Mouse (Mus musculus) retina, postnatal 1 day (tissue): ENCODE results near the gene Btnl2.
"Not testable (repeated sequence)": the region's sequence is repeated elsewhere in the genome, so short reads cannot be mapped to it uniquely, and the experiment has no call there.

Experiments
- DNase-seq: peaks from one replicate; pipeline ENCODE4 v3.0.0-alpha.2; 2012

Btnl2 gene

GRCm38 (mm10) chr17:34354539-34354938 lies at the start of gene Btnl2:
Gene Btnl2, plus strand, starts transcription at chr17:34354822.
- no peak for DNase-seq

GRCm38 (mm10) chr17:34305380-34306030 lies 49.1 kb upstream of the Btnl2 start, which contains the start of gene H2-Eb1:
Gene H2-Eb1, plus strand, starts transcription at chr17:34305867.
- DNase-seq, result peak; percentile 76

- no peak for DNase-seq
Observed at GRCm38 (mm10) chr17:34306407-34306806, 48.2 kb upstream of the Btnl2 start.

DNA sequence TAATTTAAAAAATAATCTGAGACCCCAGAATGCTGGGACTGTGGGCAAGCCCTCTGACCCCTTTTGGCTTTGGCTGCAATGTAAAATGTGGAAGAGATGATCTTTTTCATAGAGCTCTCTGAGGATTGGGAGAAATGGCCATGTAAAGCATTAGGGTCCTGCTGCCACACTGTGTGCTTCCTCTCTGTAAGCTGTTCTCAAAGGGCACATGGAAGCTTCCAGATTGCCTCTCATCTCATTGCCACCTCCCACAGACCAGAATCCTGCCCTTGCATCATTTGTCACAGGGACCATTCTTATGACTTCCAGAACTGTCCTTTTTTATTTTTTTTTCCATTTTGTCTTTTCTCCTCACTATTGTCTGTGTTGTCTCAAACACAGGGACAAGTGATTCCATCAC lies 47.4 kb upstream of the Btnl2 start:
- no peak for DNase-seq

DNA sequence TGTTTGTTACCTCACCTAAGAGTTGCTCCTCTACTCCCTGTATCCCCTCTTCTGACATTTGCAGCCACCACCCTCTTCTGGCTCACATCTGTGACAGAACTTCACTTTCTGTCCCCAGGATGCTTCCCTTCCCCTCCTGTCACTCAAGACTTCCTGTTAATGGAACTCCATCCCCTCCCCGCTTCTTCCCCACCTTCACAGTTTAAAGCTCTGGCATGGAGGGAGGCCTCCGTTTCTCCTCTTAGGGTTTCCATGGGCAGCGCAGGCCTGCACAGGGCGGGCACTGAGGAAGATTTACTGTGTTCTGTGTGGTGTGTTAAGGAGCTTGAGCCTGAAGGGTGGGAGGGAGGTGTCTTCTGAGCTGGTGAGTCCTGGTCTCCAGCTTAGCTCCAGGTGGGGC lies 46.5 kb upstream of the Btnl2 start:
- no peak for DNase-seq

GRCm38 (mm10) chr17:34309225-34309624 lies 45.4 kb upstream of the Btnl2 start:
- peak; percentile 12 for DNase-seq

GRCm38 (mm10) chr17:34309683-34310385 lies 44.8 kb upstream of the Btnl2 start:
- DNase-seq, result peak; percentile 76

DNA sequence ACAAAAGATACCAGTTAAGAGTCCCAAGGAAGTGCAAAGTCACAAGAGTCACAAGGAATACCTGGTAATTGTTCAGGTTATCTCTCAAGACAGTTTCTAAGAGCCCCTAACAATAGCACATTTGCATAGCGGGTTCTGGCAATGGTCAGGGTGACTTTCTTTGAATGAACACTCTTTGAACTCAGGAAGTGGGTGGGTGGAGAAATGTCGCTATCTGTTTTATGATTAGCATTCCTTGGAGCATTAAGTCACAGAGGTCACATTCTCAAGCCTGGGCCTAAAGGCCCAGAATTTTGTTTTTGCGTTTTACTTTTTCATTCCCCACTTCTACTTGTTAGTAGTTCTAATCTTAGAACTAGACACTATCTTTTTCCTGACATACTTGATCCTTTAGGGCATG lies 44.1 kb upstream of the Btnl2 start:
- not testable (repeated sequence) for DNase-seq

DNA sequence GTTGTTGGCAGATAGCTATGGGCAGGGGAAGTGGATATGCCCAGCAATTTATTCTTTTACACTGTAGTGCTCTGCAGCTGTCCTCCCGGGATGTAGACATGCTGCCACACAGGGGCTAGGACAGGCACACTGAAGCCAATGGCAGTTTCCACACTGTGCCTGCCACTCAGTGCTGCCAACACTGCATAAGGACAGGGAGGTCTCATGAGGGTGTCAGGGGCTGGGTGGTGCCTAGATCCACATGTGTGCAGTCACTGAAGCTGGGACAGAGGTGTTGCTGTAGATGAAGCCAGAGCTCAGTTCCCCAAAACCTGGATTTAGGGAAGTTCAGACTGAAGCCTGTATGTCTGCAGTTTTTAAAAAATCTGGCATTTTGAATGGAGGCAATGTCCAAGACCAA lies 42.4 kb upstream of the Btnl2 start:
- no peak for DNase-seq

DNA sequence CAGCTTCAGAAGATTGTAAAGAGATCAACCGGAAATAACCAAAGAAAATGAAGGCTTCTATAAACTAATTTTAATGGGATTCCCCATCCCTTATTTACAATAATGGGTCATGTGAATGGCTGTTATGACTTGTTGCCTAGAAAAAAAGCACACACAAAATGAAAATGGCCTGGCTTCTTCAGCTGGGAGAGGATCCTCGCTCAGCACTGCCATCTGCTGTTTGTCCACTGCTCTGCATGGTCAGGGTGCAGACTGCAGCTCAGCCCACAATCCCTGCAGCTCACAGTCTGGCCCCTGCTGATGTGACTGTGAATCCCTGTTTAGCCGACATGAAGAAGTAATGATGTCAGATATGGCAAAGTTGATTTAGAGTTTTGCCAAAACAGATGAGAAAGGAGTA lies 41.2 kb upstream of the Btnl2 start:
- DNase-seq, result peak; percentile 82

DNA sequence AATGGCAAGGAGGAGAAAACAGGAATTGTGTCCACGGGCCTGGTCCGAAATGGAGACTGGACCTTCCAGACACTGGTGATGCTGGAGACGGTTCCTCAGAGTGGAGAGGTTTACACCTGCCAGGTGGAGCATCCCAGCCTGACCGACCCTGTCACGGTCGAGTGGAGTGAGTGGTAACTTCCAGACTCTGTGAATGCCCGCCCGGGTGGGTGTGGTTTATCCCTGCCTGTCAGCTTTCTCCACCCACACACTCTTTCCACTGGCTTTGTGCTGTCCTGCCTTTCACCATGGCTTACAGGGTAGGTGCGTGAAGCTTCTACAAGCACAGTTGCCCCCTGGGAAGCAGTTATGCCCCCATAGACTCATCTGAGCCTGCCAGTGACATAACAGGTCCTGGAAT lies 40.3 kb upstream of the Btnl2 start:
- no peak for DNase-seq

DNA sequence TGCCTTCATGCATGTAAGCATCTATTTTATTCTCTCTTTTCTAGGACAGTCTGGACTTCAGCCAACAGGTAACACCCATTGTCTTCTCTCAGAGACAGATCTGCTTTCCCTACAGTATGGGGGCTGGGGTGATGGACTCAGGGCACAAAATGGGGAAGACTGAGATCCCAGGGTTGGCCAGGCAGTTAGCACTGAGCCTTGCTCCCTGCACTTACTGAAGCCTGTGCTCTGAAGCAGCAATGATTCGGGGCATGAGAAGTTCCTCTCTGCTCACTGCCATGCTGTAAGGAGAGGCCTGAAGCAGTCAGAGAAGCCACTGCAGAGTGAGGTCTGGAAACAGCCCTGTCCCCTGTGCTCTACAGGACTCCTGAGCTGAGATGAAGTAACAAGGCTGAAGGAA lies 39.1 kb upstream of the Btnl2 start:
- DNase-seq, result no peak

- DNase-seq, result no peak
Observed at GRCm38 (mm10) chr17:34316697-34317096, 37.9 kb upstream of the Btnl2 start.

DNA sequence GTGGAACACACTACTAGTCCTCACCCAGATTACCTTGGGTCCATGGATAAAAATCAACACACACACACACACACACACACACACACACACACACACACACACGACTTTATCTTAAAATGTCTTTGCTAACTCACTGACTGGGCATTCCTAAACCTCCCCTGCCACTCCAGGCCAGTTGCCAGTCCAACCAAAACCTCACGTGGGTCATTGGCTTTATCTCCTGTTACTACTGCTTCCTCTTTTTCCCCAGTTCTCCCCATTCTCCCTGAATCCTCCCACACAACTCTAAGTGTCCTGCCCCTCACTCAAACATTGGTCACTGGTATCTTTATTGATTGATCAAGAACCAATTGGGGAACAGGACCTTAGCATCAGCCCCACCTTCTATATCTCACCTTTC lies 37.3 kb upstream of the Btnl2 start:
- no peak for DNase-seq

GRCm38 (mm10) chr17:34325436-34325835 lies 29.2 kb upstream of the Btnl2 start, which contains the start of gene H2-Eb2:
Gene H2-Eb2, plus strand, starts transcription at chr17:34325665.
- no peak for DNase-seq

- no peak for DNase-seq
Observed at GRCm38 (mm10) chr17:34326373-34326772, 28.2 kb upstream of the Btnl2 start.

GRCm38 (mm10) chr17:34329807-34330206 lies 24.8 kb upstream of the Btnl2 start:
- no peak for DNase-seq

GRCm38 (mm10) chr17:34331200-34331599 lies 23.4 kb upstream of the Btnl2 start:
- DNase-seq, result no peak

- DNase-seq, result no peak
Observed at GRCm38 (mm10) chr17:34340619-34341402, 13.8 kb upstream of the Btnl2 start.

DNA sequence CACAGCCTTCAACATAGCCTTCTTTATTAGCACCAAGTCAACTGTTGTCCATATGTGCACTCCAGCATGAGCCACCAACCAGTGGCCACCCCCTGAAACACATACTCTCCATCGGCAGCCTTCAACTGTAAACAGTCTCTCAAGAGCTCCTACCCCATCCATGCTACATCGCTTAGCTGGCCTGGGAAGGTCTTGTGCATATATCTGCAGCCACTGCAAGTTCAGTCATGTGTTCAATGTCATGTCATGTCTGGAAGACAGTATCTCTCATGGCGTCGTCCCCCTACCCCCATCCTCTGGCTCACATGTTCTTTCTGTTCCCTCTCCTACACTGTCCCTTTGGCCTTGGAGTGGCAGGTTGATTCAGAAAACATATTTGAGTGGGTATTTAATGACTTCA lies 9.7 kb upstream of the Btnl2 start:
- DNase-seq, result no peak

GRCm38 (mm10) chr17:34345486-34345885 lies 9.1 kb upstream of the Btnl2 start:
- no peak for DNase-seq

DNA sequence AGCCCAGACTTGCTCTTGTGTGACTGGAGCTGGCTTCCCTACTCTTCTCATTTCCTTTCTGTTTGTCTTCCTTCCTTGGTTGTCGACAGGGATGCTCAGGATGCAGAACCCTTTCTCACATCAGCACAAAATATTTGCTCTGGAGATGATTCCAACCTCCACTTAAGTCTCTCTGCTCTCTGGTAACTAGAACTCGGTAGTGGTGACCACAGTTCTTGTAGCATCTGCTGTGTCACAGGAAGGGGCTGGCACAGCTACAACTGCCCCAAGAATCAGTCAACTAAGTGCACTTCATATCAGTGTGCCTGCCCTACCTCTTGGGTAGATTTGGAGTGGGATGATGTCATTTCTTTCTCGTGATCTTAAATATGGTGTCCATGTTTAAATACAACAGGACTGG lies 8.6 kb upstream of the Btnl2 start:
- no peak for DNase-seq

GRCm38 (mm10) chr17:34347606-34348308 lies 6.9 kb upstream of the Btnl2 start:
- no peak for DNase-seq
